Mouse (Mus musculus): ENCODE measurements around the gene Bak1. TPM values are rescaled to one million over a fixed set of nuclear protein-coding genes. Genes with fewer than 3 reads are reported as not detected.

Bak1 gene
- polyA plus RNA-seq (2015; fragmentation: Nextera tagmentation; extraction: Ambion mirVana): 3.8 and 4.0 TPM in 2 replicates

- Histone ChIP-seq H3K4me3 (ENCODE audit: low read depth, low read length) (peak within 1 kb of the TSS; percentile 68), H3K27me3 (replicated peaks; ENCODE audit: insufficient read depth, low read length) (no peaks in the 10 kb centered on the region), H3K4me1 (ENCODE audit: insufficient read depth, low read depth, low read length) (no peaks in the 10 kb centered on the region; the same call in 1 of the 2 replicates), H3K9me3 (ENCODE audit: low read length) (no peaks in the 10 kb centered on the region), H3K9ac (replicated peaks; ENCODE audit: low read depth) (peak within 1 kb of the TSS; percentile 90), H3K4me2 (replicated peaks; ENCODE audit: low read depth, low read length) (peak within 1 kb of the TSS; percentile 83), H3K36me3 (ENCODE audit: insufficient read depth, low read length) (no peaks in the 10 kb centered on the region), H3K27ac (ENCODE audit: low read length) (peak within 1 kb of the TSS; percentile 83)
- DNase-seq (ENCODE audit: low spot score) (no peak), ATAC-seq (no peak)
- 100% methylated on average over 1 of the region's 4 CpGs for WGBS
- TF ChIP-seq EP300 (IDR thresholded peaks at IDR 0.05): no peak
- TF ChIP-seq CTCF (IDR thresholded peaks at IDR 0.05): no peak
Observed at GRCm38 (mm10) chr17:27028909-27029308, at the start of gene Bak1. Bak1 (minus strand) TSS chr17:27029009.

GRCm38 (mm10) chr17:27078499-27078898 is 49.7 kb upstream of the Bak1 start:
- no peak for DNase-seq (ENCODE audit: low spot score)
- H3K36me3 ChIP-seq (ENCODE audit: insufficient read depth, low read length): no peaks in the 10 kb centered on the region
- ATAC-seq: no peak
- H3K27me3 ChIP-seq (replicated peaks; ENCODE audit: insufficient read depth, low read length): no peaks in the 10 kb centered on the region
- no peak for TF ChIP-seq EP300 (IDR thresholded peaks at IDR 0.05)
- no peak for TF ChIP-seq CTCF (IDR thresholded peaks at IDR 0.05)
- no peak overlapping the region for H3K27ac ChIP-seq (ENCODE audit: low read length)
- peaks cover 2% of the 10 kb centered on the region; the same call in 1 of the 2 replicates for H3K4me1 ChIP-seq (ENCODE audit: insufficient read depth, low read depth, low read length)
- no peak overlapping the region for H3K9ac ChIP-seq (replicated peaks; ENCODE audit: low read depth)
- no peaks in the 10 kb centered on the region for H3K9me3 ChIP-seq (ENCODE audit: low read length)
- 63% methylated on average over 6 of the region's 6 CpGs for WGBS
- H3K4me3 ChIP-seq (ENCODE audit: low read depth, low read length): no peak overlapping the region
- H3K4me2 ChIP-seq (replicated peaks; ENCODE audit: low read depth, low read length): no peak overlapping the region

- DNase-seq (ENCODE audit: low spot score) (no peak), ATAC-seq (no peak)
- Histone ChIP-seq H3K4me2 (replicated peaks; ENCODE audit: low read depth, low read length) (no peak overlapping the region), H3K27me3 (replicated peaks; ENCODE audit: insufficient read depth, low read length) (no peaks in the 10 kb centered on the region), H3K9me3 (ENCODE audit: low read length) (no peaks in the 10 kb centered on the region), H3K36me3 (ENCODE audit: insufficient read depth, low read length) (no peaks in the 10 kb centered on the region), H3K4me1 (ENCODE audit: insufficient read depth, low read depth, low read length) (peaks cover 2% of the 10 kb centered on the region; the same call in 1 of the 2 replicates), H3K4me3 (ENCODE audit: low read depth, low read length) (no peak overlapping the region), H3K9ac (replicated peaks; ENCODE audit: low read depth) (no peak overlapping the region), H3K27ac (ENCODE audit: low read length) (no peak overlapping the region)
- 78% methylated on average over 6 of the region's 6 CpGs for WGBS
- TF ChIP-seq EP300 (IDR thresholded peaks at IDR 0.05) (no peak), CTCF (IDR thresholded peaks at IDR 0.05) (peak; percentile 56)
Observed at GRCm38 (mm10) chr17:27077920-27078319, 49.1 kb upstream of the Bak1 start.

DNA sequence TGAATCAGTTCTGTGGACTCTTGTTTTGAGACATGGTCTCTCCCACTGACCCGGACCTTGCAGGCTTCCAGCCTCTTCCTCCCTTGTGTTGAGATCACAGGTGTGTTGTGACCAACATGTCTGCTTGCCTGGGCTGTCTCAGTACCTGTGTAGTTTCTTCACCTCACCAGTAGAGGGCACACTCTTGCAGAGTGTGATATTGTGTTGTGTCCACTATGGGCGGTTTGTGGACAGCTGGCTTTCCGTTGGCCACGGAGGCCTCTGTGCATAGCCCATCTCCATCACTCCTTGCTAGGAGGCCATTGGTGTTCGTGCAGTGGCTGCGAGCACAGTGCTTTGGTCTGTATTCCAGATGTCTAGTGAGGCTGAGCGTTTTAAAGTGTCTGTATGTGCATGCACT is 48.3 kb upstream of the Bak1 start:
- no peak for DNase-seq (ENCODE audit: low spot score)
- Histone ChIP-seq H3K27me3 (replicated peaks; ENCODE audit: insufficient read depth, low read length) (no peaks in the 10 kb centered on the region), H3K4me2 (replicated peaks; ENCODE audit: low read depth, low read length) (no peak overlapping the region), H3K4me3 (ENCODE audit: low read depth, low read length) (no peak overlapping the region), H3K27ac (ENCODE audit: low read length) (no peak overlapping the region), H3K9ac (replicated peaks; ENCODE audit: low read depth) (no peak overlapping the region), H3K4me1 (ENCODE audit: insufficient read depth, low read depth, low read length) (0 out of 2 replicates have a peak, but pooled peaks cover 2% of the 10 kb centered on the region), H3K9me3 (ENCODE audit: low read length) (no peaks in the 10 kb centered on the region), H3K36me3 (ENCODE audit: insufficient read depth, low read length) (no peaks in the 10 kb centered on the region)
- ATAC-seq: no peak
- WGBS: 95% methylated on average over 7 of the region's 7 CpGs
- TF ChIP-seq EP300 (IDR thresholded peaks at IDR 0.05): no peak
- peak; percentile 45 for TF ChIP-seq CTCF (IDR thresholded peaks at IDR 0.05)

DNA sequence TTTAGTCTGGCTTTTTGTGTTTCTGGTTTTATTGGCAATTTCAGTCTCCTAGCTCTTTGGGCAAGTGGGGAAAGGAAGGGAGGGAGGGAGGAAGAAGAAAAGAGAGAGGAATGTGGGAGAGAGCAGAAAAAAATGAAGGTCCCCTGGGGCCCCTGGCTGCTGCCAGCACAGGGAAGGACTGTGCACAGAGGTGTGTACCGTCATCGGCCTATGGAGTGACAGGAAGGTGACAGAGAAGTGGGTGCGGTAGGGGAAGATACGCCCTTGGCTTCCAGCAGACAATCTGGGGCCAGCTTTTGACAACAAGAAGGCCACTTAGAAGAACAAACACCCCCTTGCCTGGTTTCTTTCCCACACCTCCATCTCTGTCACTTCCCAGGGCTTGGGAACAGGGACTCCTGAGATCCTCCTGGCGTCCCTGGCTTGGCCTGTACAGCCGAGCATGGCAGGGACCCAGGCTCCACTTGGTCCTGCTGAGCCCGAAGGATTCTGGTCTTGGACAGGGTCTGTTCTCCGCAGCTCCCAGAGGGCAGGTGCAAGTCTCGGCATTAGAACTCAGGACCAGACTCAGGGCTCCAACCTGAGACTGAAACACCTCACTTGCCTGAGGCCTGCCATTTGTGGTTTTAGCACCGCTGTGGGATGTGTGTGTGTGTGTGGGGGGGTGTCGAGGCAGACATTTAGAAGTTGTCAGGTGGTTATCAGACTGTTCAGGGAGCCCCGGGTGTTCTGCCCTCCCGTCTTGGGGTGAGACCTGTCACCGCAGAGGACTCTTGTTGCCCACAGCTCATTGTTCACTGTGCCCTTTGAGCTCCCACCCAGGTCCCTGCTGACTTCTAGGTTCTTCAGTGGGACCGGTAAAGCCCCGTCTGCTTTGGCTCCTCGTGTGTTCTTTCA is 46.3 kb upstream of the Bak1 start:
- no peak for TF ChIP-seq CTCF (IDR thresholded peaks at IDR 0.05)
- TF ChIP-seq EP300 (IDR thresholded peaks at IDR 0.05): no peak
- Histone ChIP-seq H3K36me3 (ENCODE audit: insufficient read depth, low read length) (no peaks in the 10 kb centered on the region), H3K4me2 (replicated peaks; ENCODE audit: low read depth, low read length) (no peak overlapping the region), H3K9ac (replicated peaks; ENCODE audit: low read depth) (no peak overlapping the region), H3K27ac (ENCODE audit: low read length) (no peak overlapping the region), H3K4me3 (ENCODE audit: low read depth, low read length) (no peak overlapping the region), H3K4me1 (ENCODE audit: insufficient read depth, low read depth, low read length) (0 out of 2 replicates have a peak, but pooled peaks cover 2% of the 10 kb centered on the region), H3K9me3 (ENCODE audit: low read length) (no peaks in the 10 kb centered on the region), H3K27me3 (replicated peaks; ENCODE audit: insufficient read depth, low read length) (no peaks in the 10 kb centered on the region)
- no peak for DNase-seq (ENCODE audit: low spot score)
- WGBS: 69% methylated on average over 17 of the region's 17 CpGs
- no peak for ATAC-seq

DNA sequence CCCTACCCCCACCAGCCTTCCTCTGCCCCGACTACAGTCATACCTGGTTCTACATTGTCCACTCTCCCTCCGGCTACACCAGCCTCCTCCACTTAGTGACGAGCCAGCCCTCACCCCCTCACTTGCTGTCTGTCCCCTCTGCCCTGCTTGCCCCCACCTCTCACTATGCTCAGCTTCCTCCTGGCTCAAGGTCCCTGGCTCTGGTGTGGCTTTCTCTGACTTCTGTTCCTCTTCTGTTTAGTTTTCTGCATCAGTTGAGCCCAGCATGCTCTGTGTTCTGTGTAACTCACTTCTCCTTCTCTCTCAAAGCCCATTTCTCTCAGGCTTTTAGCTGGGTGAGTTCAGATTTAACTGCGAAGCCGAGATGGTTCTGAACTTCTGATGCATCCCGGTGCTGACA is 45.4 kb upstream of the Bak1 start:
- DNase-seq (ENCODE audit: low spot score) (no peak), ATAC-seq (no peak)
- no peaks in the 10 kb centered on the region for H3K36me3 ChIP-seq (ENCODE audit: insufficient read depth, low read length)
- no peaks in the 10 kb centered on the region for H3K27me3 ChIP-seq (replicated peaks; ENCODE audit: insufficient read depth, low read length)
- H3K4me3 ChIP-seq (ENCODE audit: low read depth, low read length): no peak overlapping the region
- 63% methylated on average over 6 of the region's 6 CpGs for WGBS
- H3K9me3 ChIP-seq (ENCODE audit: low read length): no peaks in the 10 kb centered on the region
- TF ChIP-seq EP300 (IDR thresholded peaks at IDR 0.05) (no peak), CTCF (IDR thresholded peaks at IDR 0.05) (no peak)
- H3K9ac ChIP-seq (replicated peaks; ENCODE audit: low read depth): no peak overlapping the region
- no peak overlapping the region for H3K4me2 ChIP-seq (replicated peaks; ENCODE audit: low read depth, low read length)
- no peak overlapping the region for H3K27ac ChIP-seq (ENCODE audit: low read length)
- no peaks in the 10 kb centered on the region for H3K4me1 ChIP-seq (ENCODE audit: insufficient read depth, low read depth, low read length)
